Mouse (Mus musculus) midbrain, postnatal 0 days (tissue): ENCODE measurements around the gene Itm2b. TPM values are rescaled to one million over a fixed set of nuclear protein-coding genes. Genes with fewer than 3 reads are reported as not detected.

ENCODE experiments used
- ATAC-seq: fragments of 200-750 bp; cut with Nextera tagmentation; 2 replicates; pipeline ENCODE4 v1.8.0; 2017; ENCODE audit warnings: moderate number of reproducible peaks, mild to moderate bottlenecking, moderate TSS enrichment, moderate library complexity; ENCODE audit not compliant: low FRiP score
- DNase-seq: peaks from one replicate; pipeline ENCODE4 v3.0.0-alpha.2; 2015; ENCODE audit warnings: low spot score
- H3K27ac ChIP-seq: fragments of 300-500 bp; sonication (generic); 2 replicates; pipeline ENCODE4 v1.5.1; 2014; ENCODE audit warnings: low read depth, mild to moderate bottlenecking, low read length, mixed read lengths
- H3K27me3 ChIP-seq: fragments of 300-500 bp; sonication (generic); 2 replicates; pipeline ENCODE4 v1.6.1; 2014; ENCODE audit warnings: low read length, control low read depth, mixed read lengths; ENCODE audit not compliant: insufficient read depth
- H3K36me3 ChIP-seq: fragments of 300-500 bp; sonication (generic); 2 replicates; pipeline ENCODE4 v1.6.1; 2014; ENCODE audit warnings: low read length, control low read depth, mixed read lengths; ENCODE audit not compliant: insufficient read depth
- H3K4me1 ChIP-seq: fragments of 300-500 bp; sonication (generic); 2 replicates; pipeline ENCODE4 v1.6.1; 2014; ENCODE audit warnings: mild to moderate bottlenecking, control low read depth, antibody characterized with exemption, low read length, mixed read lengths; ENCODE audit not compliant: insufficient read depth
- H3K4me2 ChIP-seq: fragments of 300-500 bp; sonication (generic); 2 replicates; pipeline ENCODE4 v1.6.1; 2014; ENCODE audit warnings: low read depth, mild to moderate bottlenecking, low read length, mixed read lengths; ENCODE audit not compliant: poor library complexity, severe bottlenecking
- H3K4me3 ChIP-seq: fragments of 300-500 bp; sonication (generic); 2 replicates; pipeline ENCODE4 v1.5.1; 2014; ENCODE audit warnings: low read depth, mild to moderate bottlenecking, low read length, moderate library complexity
- H3K9ac ChIP-seq: fragments of 300-500 bp; sonication (generic); replicated peaks from 2 replicates; pipeline ENCODE4 v1.6.1; 2014; ENCODE audit warnings: mild to moderate bottlenecking, low read length, moderate library complexity, mixed read lengths; ENCODE audit not compliant: poor library complexity, severe bottlenecking
- H3K9me3 ChIP-seq: fragments of 300-500 bp; sonication (generic); 2 replicates; pipeline ENCODE4 v1.6.1; 2016; ENCODE audit warnings: low read length, control low read depth
- CTCF ChIP-seq: IDR thresholded peaks from 2 replicates; pipeline ENCODE4 v1.5.1; 2016; ENCODE audit warnings: antibody characterized with exemption, mild to moderate bottlenecking
- WGBS: fragments of 180-500 bp; shearing (Covaris S2); extraction: QIAGEN DNeasy Blood & Tissue Kit; methylation state at CpG from one replicate; pipeline ENCODE4 v1.1.7; 2014; 5-methylcytosine and 5-hydroxymethylcytosine counted together
- polyA plus RNA-seq: library from polyadenylated mRNA; unstranded; fragments of >200 nt; fragmentation: Nextera tagmentation; extraction: Ambion mirVana; gene quantifications from 2 replicates; pipeline ENCODE4 v1.2.1, GENCODE M21; 2015
- total RNA-seq: library from RNA; depleted of rRNA; stranded (reverse); fragments of >200 nt; gene quantifications from 2 replicates; pipeline ENCODE4 v1.2.3, GENCODE M21; 2014

Itm2b gene
- total and polyA plus RNA-seq, 2 experiments from 2014 or later, result 427 to 855 TPM

DNA sequence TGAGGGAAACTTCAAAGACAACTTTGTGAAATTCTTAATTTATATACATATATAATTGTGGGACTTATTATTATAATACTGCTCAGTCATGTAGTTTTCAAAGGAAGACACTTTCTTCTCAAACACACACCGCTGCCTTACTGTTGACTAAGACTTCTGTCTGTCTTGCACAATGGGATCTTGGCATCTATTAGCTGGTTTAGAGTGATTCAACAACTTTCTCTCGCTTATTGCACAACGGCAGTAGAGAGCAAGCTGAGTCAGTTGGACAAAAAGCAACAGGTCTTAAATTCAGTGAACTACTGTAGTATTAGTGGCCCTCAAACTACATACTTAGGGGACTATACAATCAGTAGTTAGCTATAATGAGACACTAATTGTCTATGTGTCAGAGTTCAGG, 25.0 kb upstream of the Itm2b start:
- DNase-seq (no peak), ATAC-seq (no peak)
- Histone ChIP-seq H3K27me3 (no peaks in the 10 kb centered on the region), H3K4me1 (no peaks in the 10 kb centered on the region), H3K4me2 (no peak overlapping the region), H3K4me3 (no peak overlapping the region), H3K36me3 (no peaks in the 10 kb centered on the region), H3K27ac (no peak overlapping the region), H3K9ac (no peak overlapping the region), H3K9me3 (no peaks in the 10 kb centered on the region)
- WGBS, result 85% methylated on average over 3 of the region's 3 CpGs
- no peak for TF ChIP-seq CTCF

DNA sequence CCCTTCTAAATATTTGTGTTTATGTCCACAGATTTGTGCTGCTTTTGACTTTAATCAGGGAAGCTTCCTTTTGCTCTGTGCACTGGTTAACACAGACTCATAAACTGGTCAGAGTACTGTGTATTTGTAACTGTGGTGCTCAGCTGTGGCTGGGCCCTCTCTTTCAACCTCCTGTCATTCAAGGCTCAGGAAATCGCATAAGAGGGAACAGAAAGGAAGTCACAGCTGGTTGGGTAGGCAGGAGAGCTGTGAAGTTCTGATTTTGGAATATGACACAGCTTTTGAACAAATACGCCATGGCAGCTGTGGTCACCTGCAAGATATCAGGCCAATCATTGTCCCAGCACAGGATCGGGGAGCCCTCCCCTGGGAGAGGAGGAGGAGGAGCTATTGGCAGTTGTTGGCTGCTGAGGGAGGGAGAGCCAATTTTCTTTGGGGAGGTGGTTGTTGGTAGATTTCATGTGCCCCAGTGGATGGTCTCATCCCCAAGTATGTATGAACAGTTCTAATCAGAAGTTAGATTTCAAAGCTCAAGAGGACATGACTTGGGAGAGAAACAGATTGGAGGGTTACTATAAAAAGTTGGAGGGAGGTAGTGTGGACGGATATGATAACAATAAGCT, 23.2 kb upstream of the Itm2b start:
- Histone ChIP-seq H3K4me3 (no peak overlapping the region), H3K36me3 (no peaks in the 10 kb centered on the region), H3K9ac (no peak overlapping the region), H3K4me1 (no peaks in the 10 kb centered on the region), H3K9me3 (no peaks in the 10 kb centered on the region), H3K27me3 (no peaks in the 10 kb centered on the region), H3K27ac (no peak overlapping the region), H3K4me2 (no peak overlapping the region)
- ATAC-seq (no peak), DNase-seq (no peak)
- TF ChIP-seq CTCF, result no peak
- WGBS, result 80% methylated on average over 4 of the region's 4 CpGs

DNA sequence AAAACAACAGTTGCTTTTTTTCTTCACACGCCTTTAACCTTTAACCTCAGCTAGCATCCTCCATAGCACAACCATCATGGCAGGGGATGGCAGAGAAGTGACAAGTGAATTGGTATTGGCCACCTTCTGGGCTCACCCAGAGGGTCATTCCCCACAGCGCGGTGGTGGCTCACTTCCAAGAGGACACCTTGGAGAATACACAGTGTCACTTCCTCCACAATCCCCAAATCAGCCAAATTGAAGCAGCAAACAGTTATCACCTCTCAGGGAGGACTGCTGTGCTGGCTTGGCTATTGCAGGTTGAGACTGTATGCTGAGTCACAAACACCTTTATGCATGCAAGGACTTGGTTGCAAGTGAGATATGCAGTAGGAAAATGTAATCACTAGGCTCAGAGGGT, 18.9 kb upstream of the Itm2b start:
- H3K27ac ChIP-seq, result no peak overlapping the region
- H3K4me1 ChIP-seq, result no peaks in the 10 kb centered on the region
- 81% methylated on average over 3 of the region's 3 CpGs for WGBS
- H3K4me2 ChIP-seq, result no peak overlapping the region
- H3K9ac ChIP-seq, result no peak overlapping the region
- TF ChIP-seq CTCF, result no peak
- H3K36me3 ChIP-seq, result no peaks in the 10 kb centered on the region
- no peaks in the 10 kb centered on the region for H3K9me3 ChIP-seq
- DNase-seq (no peak), ATAC-seq (no peak)
- no peak overlapping the region for H3K4me3 ChIP-seq
- H3K27me3 ChIP-seq, result no peaks in the 10 kb centered on the region

DNA sequence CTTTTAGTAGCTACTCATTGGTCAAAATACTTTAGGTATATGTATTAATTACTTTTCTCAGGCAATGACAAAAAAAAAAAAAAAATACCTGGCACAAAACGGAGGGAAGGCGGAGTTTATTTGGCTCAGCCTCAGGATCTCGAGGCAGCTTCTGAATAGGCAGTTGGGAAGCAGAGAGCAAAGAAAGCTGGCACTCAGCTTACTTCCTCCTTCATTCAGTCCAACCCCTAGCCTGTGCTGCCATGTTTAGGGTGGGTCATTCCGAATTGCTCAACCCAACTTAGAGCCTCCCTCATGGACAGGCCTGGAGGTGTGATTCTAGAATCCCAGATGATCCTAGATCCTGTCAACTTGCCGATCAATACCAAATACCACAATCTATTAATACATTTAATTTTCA, 18.3 kb upstream of the Itm2b start:
- Histone ChIP-seq H3K27ac (no peak overlapping the region), H3K9ac (no peak overlapping the region), H3K9me3 (no peaks in the 10 kb centered on the region), H3K36me3 (no peaks in the 10 kb centered on the region), H3K4me3 (no peak overlapping the region), H3K27me3 (no peaks in the 10 kb centered on the region), H3K4me1 (no peaks in the 10 kb centered on the region), H3K4me2 (no peak overlapping the region)
- ATAC-seq (no peak), DNase-seq (no peak)
- no peak for TF ChIP-seq CTCF
- 70% methylated on average over 5 of the region's 5 CpGs for WGBS

DNA sequence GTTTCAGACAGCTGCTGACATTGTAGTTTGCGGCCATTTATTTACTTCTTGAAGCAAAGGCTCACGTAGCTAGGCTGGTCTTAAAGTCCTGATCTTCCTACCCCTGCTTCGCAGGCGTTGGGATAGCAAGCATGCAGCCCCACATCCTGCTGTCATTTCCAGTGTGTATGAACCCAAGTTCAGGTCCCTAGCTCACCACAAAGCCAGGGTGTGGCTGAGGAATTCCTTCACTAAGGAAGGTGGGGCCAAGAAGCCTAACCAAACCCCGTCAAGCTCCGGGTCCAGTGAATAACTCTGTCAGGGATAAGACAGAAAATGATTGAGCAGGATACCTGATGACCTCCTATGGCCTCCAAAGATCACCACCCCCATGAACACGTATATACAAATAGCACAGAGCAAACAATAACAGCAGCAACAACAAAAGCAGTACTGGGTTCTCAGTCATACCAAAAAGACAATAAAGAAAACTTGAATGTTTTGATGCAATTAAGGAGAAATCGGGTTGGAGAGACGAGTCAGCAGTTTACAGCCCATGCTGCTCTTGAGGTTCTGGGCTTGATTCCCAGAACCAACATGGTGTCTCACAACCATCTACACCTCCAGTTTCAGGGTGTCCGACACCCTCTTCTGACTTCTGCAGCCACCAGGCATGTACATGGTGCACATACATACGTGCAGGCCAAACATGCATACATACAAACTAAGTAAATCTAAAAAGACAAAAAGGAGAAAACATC, 17.4 kb upstream of the Itm2b start:
- Histone ChIP-seq H3K27ac (no peak overlapping the region), H3K27me3 (no peaks in the 10 kb centered on the region), H3K4me2 (no peak overlapping the region), H3K4me1 (no peaks in the 10 kb centered on the region), H3K4me3 (no peak overlapping the region), H3K36me3 (no peaks in the 10 kb centered on the region), H3K9ac (no peak overlapping the region), H3K9me3 (no peaks in the 10 kb centered on the region)
- TF ChIP-seq CTCF, result no peak
- 81% methylated on average over 11 of the region's 11 CpGs for WGBS
- ATAC-seq, result no peak
- no peak for DNase-seq

DNA sequence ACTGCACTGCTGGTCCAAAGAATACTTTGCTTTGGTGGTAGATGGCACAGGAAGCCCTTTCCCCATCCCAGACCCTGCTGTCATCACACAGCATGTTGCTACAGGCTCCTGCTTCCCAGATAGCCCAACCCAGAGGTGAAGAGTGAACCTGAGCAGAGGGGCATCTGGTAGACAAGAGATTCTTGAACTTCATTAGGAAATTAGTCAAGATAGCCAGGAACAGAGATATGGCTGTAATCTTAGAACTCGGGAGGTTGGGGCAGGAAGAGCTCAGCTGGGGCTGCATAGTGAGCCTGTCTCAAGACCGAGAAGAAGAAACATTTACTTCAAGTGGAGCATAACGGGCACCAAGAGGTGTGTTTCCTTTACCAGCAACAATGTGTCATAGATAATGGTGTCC, 16.3 kb upstream of the Itm2b start:
- Histone ChIP-seq H3K27ac (no peak overlapping the region), H3K9ac (no peak overlapping the region), H3K4me3 (no peak overlapping the region), H3K4me1 (no peaks in the 10 kb centered on the region), H3K4me2 (no peak overlapping the region), H3K36me3 (no peaks in the 10 kb centered on the region), H3K9me3 (no peaks in the 10 kb centered on the region), H3K27me3 (no peaks in the 10 kb centered on the region)
- 93% methylated on average over 3 of the region's 3 CpGs for WGBS
- ATAC-seq (no peak), DNase-seq (no peak)
- TF ChIP-seq CTCF, result no peak
